Mouse (Mus musculus) forebrain, postnatal 0 days (tissue): ENCODE data around the gene Robo1. TPM values are rescaled to one million over a fixed set of nuclear protein-coding genes. Genes with fewer than 3 reads are reported as not detected.

Experiments used
- ATAC-seq: fragments of 200-750 bp; cut with Nextera tagmentation; 2 replicates; pipeline ENCODE4 v1.8.0; 2017; ENCODE audit warnings: mild to moderate bottlenecking, moderate library complexity
- DNase-seq: peaks from one replicate; pipeline ENCODE4 v3.0.0-alpha.2; 2015
- H3K27ac ChIP-seq: fragments of 300-500 bp; sonication (generic); 2 replicates; pipeline ENCODE4 v1.5.1; 2014; ENCODE audit warnings: low read depth, mild to moderate bottlenecking, antibody characterized with exemption, low read length, moderate library complexity, mixed read lengths
- H3K27me3 ChIP-seq: fragments of 300-500 bp; sonication (generic); 2 replicates; pipeline ENCODE4 v1.6.1; 2014; ENCODE audit warnings: mild to moderate bottlenecking, low read length, mixed read lengths; ENCODE audit not compliant: insufficient read depth
- H3K36me3 ChIP-seq: fragments of 300-500 bp; sonication (generic); 2 replicates; pipeline ENCODE4 v1.6.1; 2014; ENCODE audit warnings: mild to moderate bottlenecking, moderate library complexity; ENCODE audit not compliant: insufficient read depth
- H3K4me1 ChIP-seq: fragments of 300-500 bp; sonication (generic); 2 replicates; pipeline ENCODE4 v1.6.1; 2014; ENCODE audit warnings: antibody characterized with exemption; ENCODE audit not compliant: insufficient read depth
- H3K4me2 ChIP-seq: fragments of 300-500 bp; sonication (generic); 2 replicates; pipeline ENCODE4 v1.6.1; 2014; ENCODE audit warnings: low read depth, mild to moderate bottlenecking, moderate library complexity
- H3K4me3 ChIP-seq: fragments of 300-500 bp; sonication (generic); 2 replicates; pipeline ENCODE4 v1.5.1; 2014; ENCODE audit warnings: low read depth, low read length, mixed read lengths
- H3K9ac ChIP-seq: fragments of 300-500 bp; sonication (generic); 2 replicates; pipeline ENCODE4 v1.6.1; 2014; ENCODE audit warnings: mild to moderate bottlenecking
- H3K9me3 ChIP-seq: fragments of 300-500 bp; sonication (generic); 2 replicates; pipeline ENCODE4 v1.6.1; 2016; ENCODE audit warnings: low read length
- CTCF ChIP-seq: sonication (generic); IDR thresholded peaks from 2 replicates; pipeline ENCODE4 v1.5.1; 2016; ENCODE audit warnings: antibody characterized with exemption, control low read depth, low read depth
- WGBS: fragments of 180-500 bp; shearing (Covaris S2); extraction: QIAGEN DNeasy Blood & Tissue Kit; methylation state at CpG from one replicate; pipeline ENCODE4 v1.1.7; 2014; 5-methylcytosine and 5-hydroxymethylcytosine counted together
- polyA plus RNA-seq: library from polyadenylated mRNA; unstranded; fragments of >200 nt; fragmentation: Nextera tagmentation; extraction: Ambion mirVana; gene quantifications from 2 replicates; pipeline ENCODE4 v1.2.1, GENCODE M21; 2015
- total RNA-seq: library from RNA; depleted of rRNA; stranded (reverse); fragments of >200 nt; gene quantifications from 2 replicates; pipeline ENCODE4 v1.2.3, GENCODE M21; 2014

Gene Robo1
- total and polyA plus RNA-seq, 2 experiments from 2014 or later: 29.0 to 129 TPM

DNA sequence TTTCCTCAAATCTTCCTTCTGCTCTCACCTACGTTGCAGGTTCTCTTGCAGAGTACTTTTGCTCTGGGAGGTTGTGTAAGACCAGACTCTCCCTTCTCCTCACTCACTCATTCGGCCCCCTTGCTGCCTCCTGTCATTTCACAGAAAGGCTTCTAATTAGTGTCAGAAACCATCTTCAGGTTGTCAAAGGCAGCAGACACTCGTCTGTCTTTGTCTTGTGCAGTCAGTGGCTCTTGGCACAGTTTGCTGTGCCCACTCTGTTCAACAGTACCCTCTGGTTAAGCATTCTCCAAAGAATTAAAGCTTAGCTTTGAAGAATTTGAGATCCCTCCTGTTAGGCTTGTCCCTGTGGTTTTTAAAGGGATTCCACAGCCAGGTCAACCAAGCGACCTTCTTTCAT lies 774.3 kb downstream of the Robo1 start:
- ATAC-seq (no peak), DNase-seq (no peak)
- no peak overlapping the region for H3K4me3 ChIP-seq
- no peaks in the 10 kb centered on the region for H3K36me3 ChIP-seq
- no peaks in the 10 kb centered on the region for H3K4me1 ChIP-seq
- no peak for TF ChIP-seq CTCF
- H3K9ac ChIP-seq: no peak overlapping the region
- no peak overlapping the region for H3K27ac ChIP-seq
- H3K4me2 ChIP-seq: no peak overlapping the region
- WGBS: 47% methylated on average over 4 of the region's 4 CpGs
- no peaks in the 10 kb centered on the region for H3K27me3 ChIP-seq
- H3K9me3 ChIP-seq: no peaks in the 10 kb centered on the region

DNA sequence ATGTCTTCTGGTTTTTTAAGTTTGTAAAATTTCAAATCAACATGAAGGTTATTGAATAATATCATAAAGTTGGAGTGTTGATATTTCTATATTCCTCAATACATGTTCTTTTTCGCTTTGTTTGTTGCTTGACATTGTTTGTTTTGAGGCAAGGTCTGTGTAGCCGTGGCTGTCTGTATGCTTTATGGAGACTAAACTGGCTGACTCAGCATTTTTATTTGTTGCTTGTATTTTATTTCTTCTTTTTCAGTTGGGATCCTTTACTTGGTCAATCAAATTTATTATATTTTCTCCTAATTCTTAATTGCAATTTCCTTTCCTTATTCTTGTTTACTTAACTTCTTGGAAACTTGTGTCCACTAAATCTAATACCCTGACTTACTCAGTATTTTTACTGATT lies 775.0 kb downstream of the Robo1 start:
- no peak for DNase-seq
- no peak overlapping the region for H3K4me3 ChIP-seq
- H3K9me3 ChIP-seq: no peaks in the 10 kb centered on the region
- no peaks in the 10 kb centered on the region for H3K27me3 ChIP-seq
- no peaks in the 10 kb centered on the region for H3K36me3 ChIP-seq
- WGBS: 83% methylated on average over 2 of the region's 2 CpGs
- ATAC-seq: no peak
- H3K4me1 ChIP-seq: no peaks in the 10 kb centered on the region
- no peak overlapping the region for H3K9ac ChIP-seq
- TF ChIP-seq CTCF: no peak
- no peak overlapping the region for H3K4me2 ChIP-seq
- H3K27ac ChIP-seq: no peak overlapping the region
